Mouse (Mus musculus): ENCODE data around the gene Il21r.

GRCm38 (mm10) chr7:125678756-125679155 lies 75.5 kb downstream of the Il21r start:
- TF ChIP-seq EP300 (IDR thresholded peaks at IDR 0.05; ENCODE audit: low read depth) (no peak), CTCF (IDR thresholded peaks at IDR 0.05; ENCODE audit: low read depth) (no peak)
